Mouse (Mus musculus) liver, embryonic 14.5 days (tissue): ENCODE results near the gene Olfr809. TPM values are rescaled to one million over a fixed set of nuclear protein-coding genes. Genes with fewer than 3 reads are reported as not detected.

Experiments
- ATAC-seq: fragments of 200-750 bp; cut with Nextera tagmentation; 2 replicates; pipeline ENCODE4 v1.8.0; 2017; ENCODE audit warnings: moderate number of reproducible peaks, mild to moderate bottlenecking, moderate library complexity; ENCODE audit not compliant: insufficient read depth
- DNase-seq, 3 experiments: peaks; one replicate each; pipeline ENCODE4 v3.0.0-alpha.2; 2012 to 2013; ENCODE audit warnings: low read depth in 3 of 3, low spot score in 3 of 3
- H3K27ac ChIP-seq: fragments of 300-500 bp; sonication (generic); 2 replicates; pipeline ENCODE4 v1.5.1; 2014; ENCODE audit warnings: moderate library complexity, mild to moderate bottlenecking, control low read depth, inconsistent platforms
- H3K27me3 ChIP-seq: fragments of 300-500 bp; sonication (generic); 2 replicates; pipeline ENCODE4 v1.6.1; 2014; ENCODE audit warnings: mild to moderate bottlenecking, low read length, moderate library complexity; ENCODE audit not compliant: control insufficient read depth, insufficient read depth
- H3K36me3 ChIP-seq: fragments of 300-500 bp; sonication (generic); replicated peaks from 2 replicates; pipeline ENCODE4 v1.6.1; 2014; ENCODE audit warnings: low read depth; ENCODE audit not compliant: control insufficient read depth, insufficient read depth
- H3K4me1 ChIP-seq, 2 experiments: fragments of 200-500 bp in 1 of 2; fragments of 300-500 bp in 1 of 2; sonication (generic) in 1 of 2; replicated peaks; 2 replicates each; pipeline ENCODE4 v1.6.1; 2012 to 2014; ENCODE audit warnings: antibody characterized with exemption in 1 of 2, inconsistent platforms in 1 of 2, low read length in 1 of 2; ENCODE audit not compliant: control insufficient read depth in 2 of 2, insufficient read depth in 2 of 2
- H3K4me2 ChIP-seq: fragments of 300-500 bp; sonication (generic); 2 replicates; pipeline ENCODE4 v1.6.1; 2014; ENCODE audit warnings: low read depth, mild to moderate bottlenecking, control low read depth, moderate library complexity
- H3K4me3 ChIP-seq, 2 experiments: fragments of 200-500 bp in 1 of 2; fragments of 300-500 bp in 1 of 2; sonication (generic) in 1 of 2; 2 replicates each; pipeline ENCODE4 v1.5.1; 2012 to 2014; ENCODE audit warnings: low read depth in 2 of 2, low read length in 2 of 2, mild to moderate bottlenecking in 2 of 2, control low read depth in 1 of 2, inconsistent platforms in 1 of 2, moderate library complexity in 1 of 2; ENCODE audit not compliant: insufficient read depth in 1 of 2
- H3K9ac ChIP-seq: fragments of 300-500 bp; sonication (generic); replicated peaks from 2 replicates; pipeline ENCODE4 v1.6.1; 2014; ENCODE audit warnings: mild to moderate bottlenecking, control low read depth, moderate library complexity
- H3K9me3 ChIP-seq: fragments of 300-500 bp; sonication (generic); 2 replicates; pipeline ENCODE4 v1.6.1; 2016; ENCODE audit warnings: low read length, mixed read lengths; ENCODE audit not compliant: control insufficient read depth
- CTCF ChIP-seq: IDR thresholded peaks from 2 replicates; pipeline ENCODE4 v1.5.1; 2016; ENCODE audit warnings: antibody characterized with exemption, low read depth, control low read depth
- EP300 ChIP-seq: IDR thresholded peaks from 2 replicates; pipeline ENCODE4 v1.6.1; 2016; ENCODE audit warnings: antibody characterized with exemption, low read depth
- WGBS: fragments of 180-500 bp; shearing (Covaris S2); extraction: QIAGEN DNeasy Blood & Tissue Kit; methylation state at CpG from one replicate; pipeline ENCODE4 v1.1.7; 2014; ENCODE audit not compliant: insufficient replicate concordance; 5-methylcytosine and 5-hydroxymethylcytosine counted together
- microRNA-seq: library from miRNA; unstranded; fragments of <30 nt; microRNA quantifications from one replicate; pipeline ENCODE4, GENCODE M21; 2016
- polyA plus RNA-seq, 2 experiments: library from polyadenylated mRNA; depleted of rRNA in 1 of 2; stranded (reverse) in 1 of 2; unstranded in 1 of 2; fragments of >200 nt; fragmentation: Nextera tagmentation in 1 of 2; extraction: Ambion mirVana in 1 of 2; gene quantifications; 2 replicates each; pipeline versions ENCODE4 v1.2.1 to v1.2.3; 2012 to 2014

Gene Olfr809
- polyA plus RNA-seq, 2 experiments, result not detected

DNA sequence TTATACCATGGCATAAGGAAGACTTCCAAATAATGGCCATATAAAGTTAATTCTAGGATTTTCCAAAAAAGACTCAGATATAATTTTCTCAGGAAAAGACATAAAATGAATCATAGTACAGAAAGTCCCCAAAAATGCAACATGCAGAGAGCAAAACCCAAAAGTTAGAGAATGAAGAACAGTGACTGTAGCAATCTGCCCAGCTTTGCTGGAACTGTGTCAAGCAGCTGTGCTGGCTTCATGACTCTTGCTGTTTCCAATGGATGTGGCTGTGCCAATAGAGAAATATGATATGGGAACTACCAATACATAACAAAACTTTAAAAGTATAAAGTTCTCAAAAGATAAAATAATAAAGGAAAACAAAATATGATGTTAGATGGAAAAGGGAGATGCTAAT is 3.7 kb downstream of the Olfr809 start:
- Histone ChIP-seq H3K36me3 (no peaks in the 10 kb centered on the region), H3K4me2 (no peak overlapping the region)
- ATAC-seq, result no peak

DNA sequence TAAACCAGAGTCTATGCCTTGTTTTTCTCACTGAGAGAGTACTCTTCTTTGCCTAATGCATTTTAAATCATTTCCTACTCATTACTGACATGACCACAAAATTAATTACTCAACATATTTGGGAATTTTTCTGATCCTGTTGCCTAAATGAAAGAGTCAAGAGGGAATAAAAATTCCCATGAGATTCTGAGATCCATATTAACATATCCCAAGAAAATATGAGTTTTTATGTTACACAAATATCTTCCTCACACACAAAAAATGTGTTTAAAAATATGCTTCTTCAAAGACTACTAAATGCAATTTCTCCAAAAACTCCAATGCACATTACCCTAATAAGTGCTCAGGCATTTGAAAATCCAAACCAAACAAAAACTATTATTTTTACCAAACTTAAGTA is 20.4 kb downstream of the Olfr809 start, which contains the start of gene Olfr810:
Gene Olfr810 (minus strand): TSS at position 101 of the 400 bp plus-strand sequence.
- H3K4me3 ChIP-seq, result no peak within 1 kb of the TSS
- H3K27ac ChIP-seq, result no peak within 1 kb of the TSS
- H3K4me1 ChIP-seq, result no peaks in the 10 kb centered on the region
- ATAC-seq (no peak), DNase-seq (no peak)
- no peak within 1 kb of the TSS for H3K9ac ChIP-seq
- H3K9me3 ChIP-seq, result no peaks in the 10 kb centered on the region
- TF ChIP-seq EP300, result no peak
- TF ChIP-seq CTCF, result no peak
- H3K36me3 ChIP-seq, result no peaks in the 10 kb centered on the region
- H3K27me3 ChIP-seq, result no peaks in the 10 kb centered on the region
- no peak within 1 kb of the TSS for H3K4me2 ChIP-seq

More for the DNA sequence above, 3.7 kb downstream of the Olfr809 start:
- Histone ChIP-seq H3K4me1 (no peaks in the 10 kb centered on the region), H3K27me3 (no peaks in the 10 kb centered on the region), H3K9me3 (no peaks in the 10 kb centered on the region), H3K9ac (no peak overlapping the region), H3K4me3 (no peak overlapping the region), H3K27ac (no peak overlapping the region)
- TF ChIP-seq CTCF, result no peak
- no peak for TF ChIP-seq EP300
- no peak for DNase-seq

DNA sequence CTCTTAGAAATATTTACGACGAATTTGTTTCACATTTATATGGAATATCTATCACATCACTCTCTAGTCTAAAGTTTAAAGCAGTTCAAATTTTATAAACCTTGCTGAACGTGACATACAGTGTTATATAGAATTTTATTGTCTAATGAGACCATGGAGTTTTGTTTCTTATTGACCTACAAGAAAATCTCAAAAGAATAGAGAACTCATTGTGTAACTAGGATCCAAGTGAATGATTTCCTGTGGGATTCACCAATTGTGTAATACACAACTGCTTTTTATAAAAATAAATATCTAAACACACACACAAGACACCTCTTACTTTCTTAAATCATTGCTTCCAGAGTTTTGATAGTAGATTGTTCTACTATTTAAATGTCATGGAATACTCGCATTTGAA is 29.9 kb downstream of the Olfr809 start, which contains the start of gene Olfr811:
Gene Olfr811 (minus strand): TSS at position 101 of the 400 bp plus-strand sequence.
- TF ChIP-seq CTCF (no peak), EP300 (no peak)
- no peak within 1 kb of the TSS for H3K9ac ChIP-seq
- no peak for DNase-seq

More for the DNA sequence above, 29.9 kb downstream of the Olfr809 start, which contains the start of gene Olfr811:
- 54% methylated on average over 4 of the region's 4 CpGs for WGBS
- no peak within 1 kb of the TSS for H3K4me3 ChIP-seq
- H3K27me3 ChIP-seq, result no peaks in the 10 kb centered on the region
- H3K4me2 ChIP-seq, result no peak within 1 kb of the TSS
- ATAC-seq, result no peak
- no peaks in the 10 kb centered on the region for H3K36me3 ChIP-seq
- H3K27ac ChIP-seq, result no peak within 1 kb of the TSS
- H3K4me1 ChIP-seq, result no peaks in the 10 kb centered on the region
- H3K9me3 ChIP-seq, result no peaks in the 10 kb centered on the region

Small RNA genes within 50 kb of the gene (microRNA-seq; reads per million reads assigned to microRNA genes)
- not detected for gene Gm24485

Other genes starting within 250 kb of the Olfr809 start
- not detected in 2 replicates for gene Olfr792, start 235.5 kb upstream of the Olfr809 start, polyA plus RNA-seq (2012; rRNA removed)
- not detected in 2 replicates for gene Olfr792, start 235.5 kb upstream of the Olfr809 start, polyA plus RNA-seq (2014; fragmentation: Nextera tagmentation; extraction: Ambion mirVana)
- not detected in 2 replicates for gene Olfr794, start 207.0 kb upstream of the Olfr809 start, polyA plus RNA-seq (2012; rRNA removed)
- gene Olfr794, start 207.0 kb upstream of the Olfr809 start, polyA plus RNA-seq (2014; fragmentation: Nextera tagmentation; extraction: Ambion mirVana), result not detected in 2 replicates
- not detected in 2 replicates for gene Olfr796, start 162.1 kb upstream of the Olfr809 start, polyA plus RNA-seq (2012; rRNA removed)
- not detected in 2 replicates for gene Olfr796, start 162.1 kb upstream of the Olfr809 start, polyA plus RNA-seq (2014; fragmentation: Nextera tagmentation; extraction: Ambion mirVana)
- not detected in 2 replicates for gene Olfr798, start 146.7 kb upstream of the Olfr809 start, polyA plus RNA-seq (2012; rRNA removed)
- not detected in 2 replicates for gene Olfr798, start 146.7 kb upstream of the Olfr809 start, polyA plus RNA-seq (2014; fragmentation: Nextera tagmentation; extraction: Ambion mirVana)
- gene Olfr799, start 137.2 kb upstream of the Olfr809 start, polyA plus RNA-seq (2012; rRNA removed), result not detected in 2 replicates
- not detected in 2 replicates for gene Olfr799, start 137.2 kb upstream of the Olfr809 start, polyA plus RNA-seq (2014; fragmentation: Nextera tagmentation; extraction: Ambion mirVana)
- gene Olfr800, start 116.9 kb upstream of the Olfr809 start, polyA plus RNA-seq (2012; rRNA removed), result not detected in 2 replicates
- gene Olfr800, start 116.9 kb upstream of the Olfr809 start, polyA plus RNA-seq (2014; fragmentation: Nextera tagmentation; extraction: Ambion mirVana), result not detected in 2 replicates
- not detected in 2 replicates for gene Olfr801, start 100.8 kb upstream of the Olfr809 start, polyA plus RNA-seq (2012; rRNA removed)
- gene Olfr801, start 100.8 kb upstream of the Olfr809 start, polyA plus RNA-seq (2014; fragmentation: Nextera tagmentation; extraction: Ambion mirVana), result not detected in 2 replicates
- not detected in 2 replicates for gene Olfr802, start 86.5 kb upstream of the Olfr809 start, polyA plus RNA-seq (2012; rRNA removed)
- not detected in 2 replicates for gene Olfr802, start 86.5 kb upstream of the Olfr809 start, polyA plus RNA-seq (2014; fragmentation: Nextera tagmentation; extraction: Ambion mirVana)
- gene Olfr803, start 80.4 kb upstream of the Olfr809 start, polyA plus RNA-seq (2012; rRNA removed), result not detected in 2 replicates
- not detected in 2 replicates for gene Olfr803, start 80.4 kb upstream of the Olfr809 start, polyA plus RNA-seq (2014; fragmentation: Nextera tagmentation; extraction: Ambion mirVana)
- gene Olfr804, start 71.4 kb upstream of the Olfr809 start, polyA plus RNA-seq (2012; rRNA removed), result not detected in 2 replicates
- gene Olfr804, start 71.4 kb upstream of the Olfr809 start, polyA plus RNA-seq (2014; fragmentation: Nextera tagmentation; extraction: Ambion mirVana), result not detected in 2 replicates
- not detected in 2 replicates for gene Olfr805, start 45.3 kb upstream of the Olfr809 start, polyA plus RNA-seq (2012; rRNA removed)
- gene Olfr805, start 45.3 kb upstream of the Olfr809 start, polyA plus RNA-seq (2014; fragmentation: Nextera tagmentation; extraction: Ambion mirVana), result not detected in 2 replicates
- not detected in 2 replicates for gene Olfr806, start 32.7 kb upstream of the Olfr809 start, polyA plus RNA-seq (2012; rRNA removed)
- gene Olfr806, start 32.7 kb upstream of the Olfr809 start, polyA plus RNA-seq (2014; fragmentation: Nextera tagmentation; extraction: Ambion mirVana), result not detected in 2 replicates
- gene Olfr807, start 16.8 kb upstream of the Olfr809 start, polyA plus RNA-seq (2012; rRNA removed), result not detected in 2 replicates
- gene Olfr807, start 16.8 kb upstream of the Olfr809 start, polyA plus RNA-seq (2014; fragmentation: Nextera tagmentation; extraction: Ambion mirVana), result not detected in 2 replicates
- gene Olfr808, start 9.2 kb upstream of the Olfr809 start, polyA plus RNA-seq (2012; rRNA removed), result not detected in 2 replicates
- not detected in 2 replicates for gene Olfr808, start 9.2 kb upstream of the Olfr809 start, polyA plus RNA-seq (2014; fragmentation: Nextera tagmentation; extraction: Ambion mirVana)
- gene Olfr810, start 20.3 kb downstream of the Olfr809 start, polyA plus RNA-seq (2012; rRNA removed), result not detected in 2 replicates
- gene Olfr810, start 20.3 kb downstream of the Olfr809 start, polyA plus RNA-seq (2014; fragmentation: Nextera tagmentation; extraction: Ambion mirVana), result not detected in 2 replicates
- not detected in 2 replicates for gene Olfr811, start 29.8 kb downstream of the Olfr809 start, polyA plus RNA-seq (2012; rRNA removed)
- not detected in 2 replicates for gene Olfr811, start 29.8 kb downstream of the Olfr809 start, polyA plus RNA-seq (2014; fragmentation: Nextera tagmentation; extraction: Ambion mirVana)
- not detected in 2 replicates for gene Olfr812, start 71.5 kb downstream of the Olfr809 start, polyA plus RNA-seq (2012; rRNA removed)
- gene Olfr812, start 71.5 kb downstream of the Olfr809 start, polyA plus RNA-seq (2014; fragmentation: Nextera tagmentation; extraction: Ambion mirVana), result not detected in 2 replicates
- gene Olfr813, start 80.7 kb downstream of the Olfr809 start, polyA plus RNA-seq (2012; rRNA removed), result not detected in 2 replicates
- gene Olfr813, start 80.7 kb downstream of the Olfr809 start, polyA plus RNA-seq (2014; fragmentation: Nextera tagmentation; extraction: Ambion mirVana), result not detected in 2 replicates
- gene Olfr814, start 105.2 kb downstream of the Olfr809 start, polyA plus RNA-seq (2012; rRNA removed), result not detected in 2 replicates
- not detected in 2 replicates for gene Olfr814, start 105.2 kb downstream of the Olfr809 start, polyA plus RNA-seq (2014; fragmentation: Nextera tagmentation; extraction: Ambion mirVana)
- not detected in 2 replicates for gene Olfr815, start 131.2 kb downstream of the Olfr809 start, polyA plus RNA-seq (2012; rRNA removed)
- gene Olfr815, start 131.2 kb downstream of the Olfr809 start, polyA plus RNA-seq (2014; fragmentation: Nextera tagmentation; extraction: Ambion mirVana), result not detected in 2 replicates
- not detected in 2 replicates for gene Olfr816, start 141.0 kb downstream of the Olfr809 start, polyA plus RNA-seq (2012; rRNA removed)
- gene Olfr816, start 141.0 kb downstream of the Olfr809 start, polyA plus RNA-seq (2014; fragmentation: Nextera tagmentation; extraction: Ambion mirVana), result not detected in 2 replicates
- gene Olfr818, start 174.5 kb downstream of the Olfr809 start, polyA plus RNA-seq (2012; rRNA removed), result not detected in 2 replicates
- gene Olfr818, start 174.5 kb downstream of the Olfr809 start, polyA plus RNA-seq (2014; fragmentation: Nextera tagmentation; extraction: Ambion mirVana), result not detected in 2 replicates
- not detected in 2 replicates for gene Olfr819, start 192.6 kb downstream of the Olfr809 start, polyA plus RNA-seq (2012; rRNA removed)
- not detected in 2 replicates for gene Olfr819, start 192.6 kb downstream of the Olfr809 start, polyA plus RNA-seq (2014; fragmentation: Nextera tagmentation; extraction: Ambion mirVana)
- not detected in 2 replicates for gene Olfr247, start 201.5 kb downstream of the Olfr809 start, polyA plus RNA-seq (2012; rRNA removed)
- gene Olfr247, start 201.5 kb downstream of the Olfr809 start, polyA plus RNA-seq (2014; fragmentation: Nextera tagmentation; extraction: Ambion mirVana), result not detected in 2 replicates
- gene Gm10310, start 210.4 kb downstream of the Olfr809 start, polyA plus RNA-seq (2012; rRNA removed), result not detected in 2 replicates
- not detected in 2 replicates for gene Gm10310, start 210.4 kb downstream of the Olfr809 start, polyA plus RNA-seq (2014; fragmentation: Nextera tagmentation; extraction: Ambion mirVana)
- gene Olfr820, start 238.0 kb downstream of the Olfr809 start, polyA plus RNA-seq (2012; rRNA removed), result not detected in 2 replicates
- gene Olfr820, start 238.0 kb downstream of the Olfr809 start, polyA plus RNA-seq (2014; fragmentation: Nextera tagmentation; extraction: Ambion mirVana), result not detected in 2 replicates